Mouse (Mus musculus): ENCODE measurements around the gene Pold2.
"Not testable (repeated sequence)": the region's sequence is repeated elsewhere in the genome, so short reads cannot be mapped to it uniquely, and the experiment has no call there.

GRCm38 (mm10) chr11:5888563-5888962, 10.5 kb upstream of the Pold2 start:
- TF ChIP-seq CTCF (IDR thresholded peaks at IDR 0.05; ENCODE audit: low read depth, low read length); GATA1 (IDR thresholded peaks at IDR 0.05; ENCODE audit: borderline replicate concordance, low read length); GATA2 (IDR thresholded peaks at IDR 0.05; ENCODE audit: borderline replicate concordance, low read depth, low read length); POLR2AphosphoS5 (IDR thresholded peaks at IDR 0.05; ENCODE audit: insufficient replicate concordance, low read depth, low read length): not testable (repeated sequence)

Data from G1E (cell line).